Mouse (Mus musculus) layer of hippocampus, postnatal 14 days (tissue): ENCODE results near the gene Lemd1. TPM values are rescaled to one million over a fixed set of nuclear protein-coding genes. Genes with fewer than 3 reads are reported as not detected.
A peak's percentile ranks its signal among the peaks of the same experiment; 100 is the strongest.

Source experiments
- DNase-seq, 2 experiments: peaks; one replicate each; pipeline ENCODE4 v3.0.0; 2021 to 2022; ENCODE audit warnings: low spot score in 2 of 2, mixed read lengths in 1 of 2
- total RNA-seq, 2 experiments: library from RNA; stranded (reverse); gene quantifications; 2 replicates each; pipeline ENCODE4 v1.2.3; 2021

Gene Lemd1
- total RNA-seq, 2 experiments from 2014 or later: 1.4 to 1.8 TPM

DNA sequence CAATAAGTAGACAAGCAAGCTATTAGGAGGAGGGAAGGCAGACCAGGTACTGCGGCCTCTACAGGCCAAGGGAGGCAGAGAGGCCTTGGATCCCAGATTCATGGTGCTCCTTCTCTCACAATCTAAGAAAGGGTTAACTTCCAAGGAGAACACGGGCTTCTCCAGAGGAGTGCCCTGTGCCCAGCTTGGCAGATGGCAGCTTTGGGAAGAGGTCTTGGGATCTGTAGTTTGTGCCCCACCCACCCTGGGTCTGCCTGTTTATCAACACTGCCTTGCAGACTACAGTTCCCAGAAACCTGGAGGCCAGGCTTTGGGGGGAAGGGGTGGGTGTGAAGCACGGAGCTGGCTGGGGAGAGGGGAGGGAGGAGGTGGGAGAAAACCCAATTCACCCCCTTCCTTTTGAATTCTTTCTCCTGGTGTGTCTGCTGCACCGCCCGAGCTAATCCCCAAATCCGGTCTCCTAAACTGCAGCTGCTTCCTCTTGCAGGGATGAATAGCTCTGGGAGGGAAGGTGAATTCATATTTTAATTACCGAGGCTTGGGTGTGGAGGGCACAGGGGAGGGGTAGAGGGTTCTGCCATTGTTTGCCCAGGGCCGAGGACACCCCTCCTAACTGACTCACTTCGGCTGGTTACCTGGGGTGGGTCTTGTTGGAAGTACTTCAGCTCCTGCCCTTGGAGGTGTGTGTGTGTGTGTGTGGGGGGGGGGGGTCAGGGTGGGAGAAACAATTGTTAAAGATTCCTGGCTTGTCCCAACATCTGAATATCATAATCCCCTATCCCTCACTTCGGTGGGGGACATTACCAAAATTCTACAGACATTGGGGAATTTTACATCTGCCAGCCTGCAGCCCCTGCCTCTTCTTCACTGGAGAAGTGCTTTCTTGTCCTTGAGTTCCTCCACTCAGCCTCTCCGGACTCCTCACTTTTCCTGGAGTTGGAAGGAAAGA is 9.6 kb downstream of the Lemd1 start:
- DNase-seq: peak in 1 of 2 experiments; percentile 78

DNA sequence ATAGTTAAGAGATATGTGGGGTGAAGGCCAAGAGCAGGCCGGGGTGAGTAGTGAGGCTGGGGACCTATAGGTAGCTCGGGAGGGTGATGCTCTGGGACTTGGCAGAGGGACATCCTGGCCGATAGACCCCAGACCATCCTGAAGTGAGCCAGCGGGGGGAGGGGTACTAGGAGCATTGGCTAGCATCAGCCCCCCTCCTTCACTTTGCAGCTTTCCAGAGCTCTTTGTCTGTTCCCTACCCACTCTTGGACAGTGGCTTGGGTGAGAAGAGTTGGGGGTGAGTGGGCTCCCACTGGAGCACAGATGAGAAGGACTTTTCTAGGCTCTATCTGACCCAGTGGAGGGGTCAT is 10.3 kb downstream of the Lemd1 start:
- no peak for DNase-seq

DNA sequence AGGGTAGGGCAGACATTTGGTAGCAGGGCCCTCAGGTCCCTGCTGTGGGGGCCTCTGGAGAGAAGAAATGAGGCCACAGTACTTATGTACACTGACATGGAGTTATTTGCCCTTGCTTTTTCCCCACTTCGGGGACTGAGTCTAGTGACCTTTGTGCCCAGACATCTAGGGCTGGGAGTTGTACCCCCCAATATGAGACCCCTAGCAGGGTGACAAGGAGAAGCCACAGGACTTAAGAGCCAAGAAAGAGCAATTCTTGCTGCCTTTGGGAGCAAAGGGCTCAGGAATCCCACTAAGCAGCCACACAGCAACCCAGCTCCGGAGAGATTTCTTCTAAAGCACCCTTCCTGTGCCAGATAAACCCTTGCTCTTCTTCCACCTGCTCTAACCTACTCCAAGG is 10.7 kb downstream of the Lemd1 start:
- no peak for DNase-seq

DNA sequence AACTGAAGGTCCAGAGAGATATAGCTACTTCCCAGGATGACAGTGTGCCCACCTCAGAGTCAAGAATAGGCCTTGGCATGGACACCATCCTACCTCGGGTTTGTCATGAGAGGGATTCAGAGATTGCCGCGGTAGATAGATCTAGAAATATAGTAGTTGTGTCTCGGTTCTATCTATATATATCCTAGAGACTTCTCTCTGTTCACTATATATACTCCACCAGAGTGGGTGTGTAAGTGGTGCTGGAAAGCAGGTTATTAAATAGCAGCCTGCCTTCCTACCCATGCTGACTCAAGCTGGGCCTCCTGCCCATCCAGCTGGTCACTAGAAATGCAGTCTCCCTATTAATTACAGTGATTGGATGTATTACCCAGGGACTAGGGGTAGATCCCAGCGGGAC is 11.5 kb downstream of the Lemd1 start:
- DNase-seq: no peak

DNA sequence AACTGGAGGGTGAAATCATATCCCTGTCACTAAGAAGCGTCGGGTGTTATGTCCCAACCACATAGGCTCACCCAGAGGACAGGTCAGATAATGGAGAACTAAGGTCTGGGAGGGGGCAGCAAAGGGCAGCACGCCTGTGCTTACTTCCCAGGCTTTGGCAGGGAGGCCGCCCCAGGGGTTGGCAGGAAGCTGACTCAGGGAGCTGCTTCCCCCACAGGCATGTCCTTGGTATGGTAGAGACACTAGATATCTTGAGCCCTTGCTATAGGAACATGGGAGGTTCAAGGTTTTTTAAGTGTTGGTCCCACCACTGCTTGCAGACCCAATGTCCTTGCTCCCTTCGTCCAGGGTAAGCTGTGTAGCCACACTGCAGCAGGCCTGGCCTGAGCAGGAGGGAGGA is 14.7 kb downstream of the Lemd1 start:
- no peak for DNase-seq

DNA sequence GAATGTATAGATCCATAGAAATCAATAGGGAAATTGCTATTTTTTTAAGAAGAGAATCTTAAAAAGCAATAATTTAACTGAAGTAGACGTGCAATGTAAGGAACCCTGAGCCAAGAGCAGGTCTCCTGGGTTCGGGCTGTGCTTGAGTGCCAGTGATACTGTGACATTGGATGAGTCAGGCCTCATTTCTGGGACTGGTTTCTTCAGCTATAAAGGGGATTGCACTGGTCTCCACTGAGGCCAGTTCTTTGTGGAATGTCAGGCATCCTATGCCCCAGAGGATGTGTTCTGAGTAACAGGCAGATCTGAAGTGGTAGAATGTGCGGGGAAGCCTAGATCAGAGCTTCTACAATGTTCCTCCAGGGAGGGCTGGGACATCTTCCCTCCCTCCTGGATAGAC is 15.6 kb downstream of the Lemd1 start:
- DNase-seq: no peak

DNA sequence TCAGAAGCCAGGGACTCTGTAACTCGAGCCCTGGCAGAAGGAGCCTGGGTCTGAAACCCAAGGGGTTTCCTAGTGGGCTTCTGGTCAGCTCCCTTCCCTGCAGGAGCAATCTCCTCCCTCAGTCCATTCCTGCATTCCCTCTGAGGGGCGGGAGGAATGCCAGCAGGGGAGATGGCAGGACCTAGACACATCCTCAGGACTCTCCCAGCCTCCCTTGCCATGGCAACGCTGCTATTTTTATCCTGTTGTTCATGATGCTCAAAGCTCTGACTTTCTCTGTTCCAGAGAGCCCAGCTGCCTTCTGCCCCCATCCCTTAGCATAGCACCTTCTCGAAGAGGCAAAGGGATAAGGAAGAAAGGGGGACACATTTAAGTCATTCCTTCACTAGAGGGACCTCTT is 16.9 kb downstream of the Lemd1 start:
- no peak for DNase-seq

DNA sequence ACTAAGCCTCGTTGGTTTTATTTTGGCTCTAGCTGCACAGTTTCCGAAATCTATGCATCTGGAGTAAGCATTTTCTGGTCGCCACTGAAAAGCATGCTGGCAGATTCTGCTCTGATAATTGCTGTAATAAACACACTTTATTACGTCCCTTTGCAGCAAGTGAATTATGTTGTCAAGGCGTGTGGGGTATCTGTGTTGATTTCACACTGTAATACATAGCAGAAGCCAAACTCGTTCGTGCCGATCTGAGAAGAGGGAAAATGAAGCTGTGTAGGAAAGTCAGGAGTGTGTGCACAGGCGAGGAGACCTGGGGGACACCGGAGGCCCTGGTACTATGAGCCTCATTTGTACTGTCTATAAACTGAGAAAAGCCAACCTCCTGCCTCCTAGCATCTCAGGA is 18.2 kb downstream of the Lemd1 start:
- DNase-seq: no peak

DNA sequence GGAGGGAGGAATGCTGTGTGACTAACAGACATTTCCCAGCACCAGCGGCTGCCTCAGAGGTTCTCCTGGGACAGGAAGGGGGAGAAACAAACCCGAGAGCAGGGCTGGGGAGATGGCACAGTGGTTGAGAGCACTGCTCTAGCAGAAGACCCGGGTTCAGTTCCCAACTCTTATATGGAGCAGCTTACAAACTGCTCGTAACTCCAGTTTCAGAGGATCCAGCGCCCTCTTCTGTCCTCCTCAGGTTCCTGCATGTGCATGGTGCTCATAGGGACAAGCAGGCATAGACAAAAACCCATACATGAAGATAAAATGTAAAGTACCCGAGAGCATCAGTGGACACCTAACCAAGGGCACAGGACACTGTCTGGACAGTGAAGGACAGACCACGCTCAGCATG is 19.7 kb downstream of the Lemd1 start:
- no peak for DNase-seq

DNA sequence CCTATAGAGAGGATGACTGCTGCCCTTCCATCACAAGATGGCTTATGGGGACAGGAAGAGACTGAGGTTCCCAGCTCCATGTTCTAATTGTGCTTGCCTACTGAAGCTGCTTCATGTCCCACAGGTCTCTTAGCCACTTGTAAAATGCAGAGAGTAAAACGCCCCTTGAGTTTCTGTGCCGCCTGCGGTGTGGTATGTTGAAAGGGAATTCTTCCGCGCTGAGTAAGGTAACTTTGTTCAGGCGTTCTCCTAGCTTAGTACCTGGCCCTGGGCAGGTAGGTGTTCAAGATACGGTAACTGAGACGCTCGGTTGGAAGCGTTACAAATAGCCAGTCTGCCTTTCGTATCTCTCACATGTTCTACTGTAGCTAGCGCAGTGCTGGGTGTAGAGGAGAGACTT is 20.4 kb downstream of the Lemd1 start:
- no peak for DNase-seq

DNA sequence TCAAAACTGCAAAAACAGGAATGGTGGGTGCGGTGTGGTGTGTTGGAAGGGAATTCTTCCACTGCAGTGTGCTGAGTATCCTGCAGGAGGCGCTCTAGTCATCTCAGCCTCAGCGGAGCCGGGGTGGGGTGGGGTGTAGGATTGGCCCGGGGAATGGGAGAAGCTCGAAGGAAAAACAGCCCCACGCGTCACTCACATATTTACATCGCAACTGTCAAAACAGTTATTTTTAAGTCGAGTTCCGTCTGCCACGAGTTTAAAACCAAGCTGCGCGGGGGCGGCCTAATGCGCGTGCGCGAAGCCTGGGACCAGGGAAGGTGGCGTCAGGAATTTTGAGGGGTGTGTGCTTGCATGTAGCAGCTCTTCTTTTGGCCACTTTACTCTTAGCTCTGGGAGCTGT is 21.0 kb downstream of the Lemd1 start:
- DNase-seq: peak; percentile 83 to 92

DNA sequence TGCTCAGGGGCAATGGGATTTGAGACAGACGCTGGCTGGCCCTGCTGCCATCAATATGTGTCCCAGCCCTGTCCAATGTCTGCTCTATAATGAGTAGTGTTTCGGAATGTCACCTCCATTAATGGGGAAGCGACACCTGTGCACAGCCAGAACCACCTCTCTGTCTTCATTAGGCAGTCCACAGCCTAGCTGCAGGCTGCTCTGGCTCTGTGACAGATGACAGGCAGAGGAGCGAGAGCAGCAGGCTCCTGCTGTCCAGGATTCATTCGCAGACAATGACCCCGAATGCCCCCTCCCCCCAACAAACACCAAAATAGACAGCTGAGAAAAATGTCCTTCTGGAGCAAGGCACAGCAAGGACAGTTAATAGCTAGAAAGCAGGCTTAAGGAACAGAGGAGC is 21.8 kb downstream of the Lemd1 start:
- no peak for DNase-seq

DNA sequence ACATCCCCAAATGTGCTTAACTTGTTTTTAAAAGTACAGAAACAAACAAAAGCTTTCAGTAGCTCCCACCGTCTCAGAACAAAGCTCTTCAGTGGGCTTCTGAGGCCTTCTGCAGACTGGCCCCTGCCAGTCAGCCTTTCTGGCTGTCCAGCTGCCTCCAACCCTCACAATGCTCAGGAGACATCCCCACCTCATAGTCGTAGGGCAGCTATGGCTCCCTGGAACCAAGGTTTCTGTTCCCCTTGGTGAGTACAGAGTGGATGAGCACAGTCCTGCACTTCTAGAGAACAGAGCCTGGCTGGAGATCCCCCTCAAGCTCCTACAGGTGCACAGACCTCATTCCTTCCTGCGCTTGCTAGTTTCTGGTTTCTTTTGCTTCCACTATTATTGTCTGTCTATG is 25.0 kb downstream of the Lemd1 start:
- DNase-seq: no peak

DNA sequence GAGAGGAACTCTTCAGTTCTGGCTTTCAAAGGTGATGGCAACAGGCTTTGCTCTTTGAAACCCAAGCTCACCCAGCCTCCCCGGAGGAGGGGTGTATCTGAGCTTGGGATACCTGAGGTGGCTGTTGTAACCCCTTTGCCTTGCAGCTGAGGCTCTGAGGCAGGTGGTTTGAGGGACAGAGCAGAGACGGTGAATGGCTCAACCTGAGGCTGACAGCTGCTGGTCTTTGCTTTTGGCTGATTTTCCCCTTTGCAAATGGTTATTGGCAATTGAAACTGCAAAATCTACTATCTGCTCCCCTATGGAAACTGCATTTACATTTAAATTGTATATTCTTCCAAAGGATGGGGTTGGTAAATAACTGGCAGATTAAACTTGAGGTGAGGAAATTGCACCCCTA is 30.4 kb downstream of the Lemd1 start:
- no peak for DNase-seq

DNA sequence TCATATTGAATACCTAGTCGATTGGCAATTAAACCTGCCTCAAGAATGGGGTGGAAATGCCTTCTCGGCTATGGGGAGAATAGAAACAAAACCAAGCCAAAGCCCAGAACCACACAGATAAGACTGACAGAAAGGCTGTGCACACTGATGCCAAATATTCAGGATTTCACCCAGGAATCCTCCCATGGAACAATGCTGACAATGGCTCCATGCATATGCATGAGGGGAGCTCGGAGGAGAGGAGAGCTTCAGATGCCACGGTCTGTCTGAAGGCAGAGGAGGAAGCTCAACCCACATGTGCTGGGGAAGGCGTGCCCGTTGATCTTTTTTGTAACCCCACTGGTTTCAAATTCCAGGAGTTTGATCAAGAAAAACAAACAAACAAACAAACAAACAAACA is 30.9 kb downstream of the Lemd1 start:
- peak in 1 of 2 experiments; percentile 60 for DNase-seq

DNA sequence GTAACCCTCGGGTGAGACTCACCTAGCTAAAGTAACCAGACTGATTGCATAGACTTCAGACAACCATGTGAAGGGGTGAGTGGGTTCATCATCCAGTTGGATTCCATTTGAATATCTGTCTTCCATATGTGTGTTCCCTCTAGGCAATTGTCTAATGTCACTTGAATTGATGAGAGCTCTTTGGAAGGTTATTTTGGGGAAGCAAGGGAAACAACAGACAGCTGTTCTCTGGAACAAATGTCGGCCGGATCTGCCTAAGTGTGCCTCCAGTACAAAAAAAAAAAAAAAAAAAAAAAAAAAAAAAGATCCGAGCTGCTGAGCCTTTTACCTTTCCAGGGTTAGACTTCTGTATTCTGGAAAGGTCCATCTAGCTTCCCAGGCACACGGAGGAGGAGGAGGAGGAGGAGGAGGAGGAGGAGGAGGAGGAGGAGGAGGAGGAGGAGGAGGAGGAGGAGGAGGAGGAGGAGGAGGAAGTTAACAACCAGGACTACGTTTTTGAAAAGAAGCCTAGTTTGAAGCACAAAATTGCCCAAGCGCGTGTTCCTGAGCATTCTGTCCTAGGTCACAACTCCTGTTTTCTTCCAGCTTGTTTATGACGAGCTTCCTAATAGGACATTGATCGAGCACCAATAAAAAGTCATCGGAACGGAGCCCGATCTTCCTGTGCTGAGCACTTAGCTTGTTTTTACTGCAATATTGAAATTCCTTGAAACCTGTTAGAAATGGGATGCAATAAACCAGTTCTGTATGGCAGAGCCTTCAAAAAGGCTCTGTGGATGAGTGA is 35.3 kb downstream of the Lemd1 start:
- DNase-seq: peak in 1 of 2 experiments; percentile 31

DNA sequence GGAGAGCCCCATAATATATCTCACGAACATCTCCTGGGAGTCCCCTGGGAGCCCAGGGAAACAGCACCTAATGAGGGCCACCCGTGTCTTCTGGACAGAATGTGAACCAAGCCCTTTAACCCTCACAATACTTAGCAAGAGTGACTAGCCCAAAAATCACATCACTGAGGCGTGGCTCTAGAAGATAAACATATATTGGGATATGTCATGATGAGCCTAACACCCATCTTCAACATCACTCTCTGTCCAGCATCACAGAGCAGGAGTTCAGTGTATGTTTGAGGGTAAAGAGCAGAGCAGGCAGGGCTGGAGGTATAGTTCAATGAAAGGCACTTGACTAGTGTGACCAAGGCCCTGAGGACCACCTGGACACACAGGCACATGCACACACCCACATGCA is 38.4 kb downstream of the Lemd1 start, which contains the start of gene Gm10188:
Gene Gm10188, minus strand, starts transcription at position 101 of the 400 bp plus-strand sequence.
- DNase-seq: no peak

DNA sequence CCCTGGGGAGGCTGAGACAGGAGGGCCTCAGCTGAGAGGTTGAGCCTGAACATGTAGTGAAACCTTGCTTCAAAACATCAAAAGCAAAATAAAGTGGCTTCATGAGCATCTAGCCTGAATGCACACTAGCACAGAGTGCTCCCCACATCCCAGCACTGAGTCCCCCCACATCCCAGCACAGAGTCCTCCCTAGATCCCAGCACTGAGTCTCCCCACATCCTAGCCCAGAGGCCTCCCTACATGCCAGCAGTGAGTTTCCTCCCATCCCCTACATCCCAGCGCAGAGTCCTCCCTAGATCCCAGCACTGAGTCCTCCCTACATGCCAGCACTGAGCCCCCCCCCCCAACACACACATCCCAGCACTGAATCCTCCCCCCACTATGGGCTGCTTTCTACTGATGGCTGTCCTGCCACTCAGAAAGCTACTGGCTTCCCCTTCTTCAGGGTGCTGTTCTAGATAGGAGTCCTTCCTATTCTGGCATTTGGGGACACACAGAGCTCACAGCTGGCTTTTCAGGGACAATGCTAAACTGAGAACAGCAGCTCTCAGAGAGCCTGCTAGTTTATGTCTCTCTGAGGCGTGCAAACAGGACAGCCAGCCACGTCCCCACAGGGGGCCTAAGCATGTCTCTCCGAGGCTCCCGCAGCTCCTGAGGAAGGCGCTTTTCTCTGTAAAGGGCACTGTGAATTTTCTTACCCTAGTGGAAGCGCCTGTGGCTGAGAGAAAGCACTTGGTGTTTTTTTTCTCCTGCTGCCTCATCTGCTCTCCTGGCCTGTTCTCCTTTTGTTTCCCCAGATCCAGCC is 40.4 kb downstream of the Lemd1 start:
- no peak for DNase-seq

DNA sequence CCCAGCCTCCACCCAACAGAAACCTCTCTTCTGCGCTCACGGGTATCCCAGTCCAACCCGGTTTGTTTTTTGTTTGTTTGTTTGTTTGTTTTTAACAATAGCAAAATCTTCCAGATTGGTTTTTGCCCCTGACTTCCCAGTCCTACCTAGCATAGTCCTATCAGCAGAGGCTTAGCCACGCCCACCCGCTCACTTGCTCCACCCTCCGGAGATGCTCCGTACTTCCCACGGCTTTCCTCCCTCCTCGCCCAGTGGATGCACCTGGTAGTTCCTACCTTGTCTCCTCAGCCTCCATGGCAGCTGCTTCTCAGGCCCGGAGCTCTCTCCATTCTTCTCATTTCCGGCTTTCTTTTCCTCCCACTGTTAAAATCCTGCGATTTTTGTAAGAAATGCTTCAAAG is 42.3 kb downstream of the Lemd1 start:
- no peak for DNase-seq

DNA sequence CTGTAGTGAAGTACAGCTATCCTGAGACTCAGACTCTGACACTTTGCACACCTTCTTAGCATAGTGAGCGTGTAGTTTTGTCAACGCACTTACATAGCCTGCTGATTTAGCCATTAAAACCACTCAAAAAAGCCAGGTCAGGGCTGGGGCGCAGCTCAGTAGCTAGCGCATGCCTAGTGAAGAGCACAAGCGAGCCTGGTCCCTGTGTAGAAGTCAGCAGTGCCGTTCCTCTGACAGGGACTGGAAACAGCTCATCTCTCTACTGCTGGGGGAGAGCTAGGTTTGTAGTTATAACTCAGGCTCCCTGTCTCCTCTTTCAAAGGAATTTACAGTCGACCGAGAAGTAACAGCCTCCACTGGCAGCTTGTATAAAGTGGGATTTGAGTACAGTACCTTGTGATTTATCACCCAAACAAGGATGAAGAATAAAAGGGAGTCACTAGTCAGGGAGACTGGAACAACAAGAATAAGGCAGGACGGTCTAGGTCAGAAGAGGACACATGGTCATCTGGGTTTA is 43.6 kb downstream of the Lemd1 start:
- DNase-seq: no peak

DNA sequence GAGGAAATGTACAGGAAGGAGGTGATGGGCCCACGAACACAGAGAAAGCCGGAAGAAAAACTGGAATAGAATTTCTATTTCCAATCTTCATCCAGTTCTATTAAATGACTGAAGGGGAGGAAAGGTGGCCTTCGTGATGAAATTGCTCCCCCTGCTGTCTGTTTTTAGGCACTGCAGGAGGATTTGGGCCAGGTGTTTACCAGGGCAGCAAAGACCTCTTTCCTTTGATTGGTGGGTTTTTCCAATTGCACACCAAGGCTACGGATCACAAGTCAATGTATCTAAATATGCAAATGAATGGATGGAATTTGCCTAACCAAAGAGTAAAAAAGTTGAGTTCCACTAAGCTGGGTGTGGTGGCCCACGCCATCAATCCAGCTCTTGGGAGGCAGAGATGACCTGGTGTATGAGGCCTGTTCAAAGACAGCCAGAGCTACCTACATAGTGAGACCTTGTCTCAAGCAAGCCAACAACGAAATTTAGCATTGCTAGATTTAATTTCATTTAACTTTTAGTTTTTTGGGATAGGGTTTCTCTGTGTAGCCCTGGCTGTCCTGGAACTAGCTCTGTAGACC is 46.4 kb downstream of the Lemd1 start:
- DNase-seq: peak; percentile 63 to 74
